Mouse (Mus musculus) thymus, postnatal 0 days (tissue): Measurements from ENCODE around the gene Narfl. TPM values are rescaled to one million over a fixed set of nuclear protein-coding genes. Genes with fewer than 3 reads are reported as not detected.
"Not testable (repeated sequence)": the region's sequence is repeated elsewhere in the genome, so short reads cannot be mapped to it uniquely, and the experiment has no call there.

ENCODE experiments used
- DNase-seq: peaks from one replicate; pipeline ENCODE4 v3.0.0-alpha.2; 2015; ENCODE audit warnings: low spot score
- polyA plus RNA-seq: library from polyadenylated mRNA; unstranded; fragments of >200 nt; fragmentation: Nextera tagmentation; extraction: Ambion mirVana; gene quantifications from 2 replicates; pipeline ENCODE4 v1.2.1, GENCODE M21; 2015

Narfl gene
- 29.0 and 30.9 TPM in 2 replicates for polyA plus RNA-seq

GRCm38 (mm10) chr17:25773549-25774120 is at the start of gene Narfl:
Gene Narfl (plus strand): TSS chr17:25773776.
- peak; percentile 98 for DNase-seq

- no peak for DNase-seq
These were observed 49.7 kb upstream of the Narfl start for GRCm38 (mm10) chr17:25723919-25724318.

GRCm38 (mm10) chr17:25725264-25725663 is 48.3 kb upstream of the Narfl start:
- DNase-seq, result no peak

GRCm38 (mm10) chr17:25727265-25728008 is 46.1 kb upstream of the Narfl start, which contains the start of the genes Chtf18 and Rpusd1:
Gene Chtf18 (minus strand): TSS chr17:25727419.
Gene Rpusd1 (plus strand): TSS chr17:25727670.
- DNase-seq, result peak; percentile 99

GRCm38 (mm10) chr17:25728009-25728270 is 45.6 kb upstream of the Narfl start:
- DNase-seq, result no peak

GRCm38 (mm10) chr17:25732082-25732481 is 41.5 kb upstream of the Narfl start:
- peak; percentile 87 for DNase-seq

- no peak for DNase-seq
These were observed 38.3 kb upstream of the Narfl start for GRCm38 (mm10) chr17:25735246-25735645.

- no peak for DNase-seq
These were observed 37.8 kb upstream of the Narfl start, which contains the start of gene Mslnl for GRCm38 (mm10) chr17:25735745-25736144. Gene Mslnl (plus strand): TSS chr17:25736042.

- no peak for DNase-seq
These were observed 34.7 kb upstream of the Narfl start for GRCm38 (mm10) chr17:25738861-25739260.

GRCm38 (mm10) chr17:25741471-25741870 is 32.1 kb upstream of the Narfl start:
- not testable (repeated sequence) for DNase-seq

GRCm38 (mm10) chr17:25743831-25744230 is 29.7 kb upstream of the Narfl start:
- no peak for DNase-seq

- no peak for DNase-seq
These were observed 29.3 kb upstream of the Narfl start for GRCm38 (mm10) chr17:25744311-25744710.

GRCm38 (mm10) chr17:25748238-25748637 is 25.3 kb upstream of the Narfl start:
- no peak for DNase-seq

GRCm38 (mm10) chr17:25749314-25749713 is 24.3 kb upstream of the Narfl start:
- no peak for DNase-seq

GRCm38 (mm10) chr17:25751446-25751845 is 22.1 kb upstream of the Narfl start:
- no peak for DNase-seq

- DNase-seq, result no peak
These were observed 19.3 kb upstream of the Narfl start, which contains the start of gene Msln for GRCm38 (mm10) chr17:25754241-25754640. Gene Msln (minus strand): TSS chr17:25754378.

- DNase-seq, result no peak
These were observed 18.5 kb upstream of the Narfl start for GRCm38 (mm10) chr17:25755086-25755485.

GRCm38 (mm10) chr17:25755627-25756377 is 17.8 kb upstream of the Narfl start:
- no peak for DNase-seq

- no peak for DNase-seq
These were observed 17.0 kb upstream of the Narfl start for GRCm38 (mm10) chr17:25756378-25757242.

- no peak for DNase-seq
These were observed 15.9 kb upstream of the Narfl start for GRCm38 (mm10) chr17:25757691-25758090.

GRCm38 (mm10) chr17:25760148-25760547 is 13.4 kb upstream of the Narfl start:
- no peak for DNase-seq
